Mouse (Mus musculus): ENCODE measurements around the gene Cep63. TPM values are rescaled to one million over a fixed set of nuclear protein-coding genes. Genes with fewer than 3 reads are reported as not detected.

The Cep63 gene
- 9.8 and 11.7 TPM in 2 replicates for polyA plus RNA-seq (2012)

GRCm38 (mm10) chr9:102625983-102626838 lies at the start of gene Cep63, which contains the start of gene Anapc13:
Cep63 (minus strand) TSS chr9:102626534.
Anapc13 (plus strand) TSS chr9:102626296.
- no peak for TF ChIP-seq GATA1 (IDR thresholded peaks at IDR 0.05; ENCODE audit: low read length)

GRCm38 (mm10) chr9:102675922-102676321 lies 49.6 kb upstream of the Cep63 start:
- TF ChIP-seq GATA1 (IDR thresholded peaks at IDR 0.05; ENCODE audit: low read length) = no peak

- no peak for TF ChIP-seq GATA1 (IDR thresholded peaks at IDR 0.05; ENCODE audit: low read length)
Measured at GRCm38 (mm10) chr9:102673381-102673780, 47.0 kb upstream of the Cep63 start.

- no peak for TF ChIP-seq GATA1 (IDR thresholded peaks at IDR 0.05; ENCODE audit: low read length)
Measured at GRCm38 (mm10) chr9:102668906-102669305, 42.6 kb upstream of the Cep63 start.

- TF ChIP-seq GATA1 (IDR thresholded peaks at IDR 0.05; ENCODE audit: low read length) = no peak
Measured at GRCm38 (mm10) chr9:102668115-102668514, 41.8 kb upstream of the Cep63 start.

- TF ChIP-seq GATA1 (IDR thresholded peaks at IDR 0.05; ENCODE audit: low read length) = no peak
Measured at GRCm38 (mm10) chr9:102656355-102657095, 30.2 kb upstream of the Cep63 start.

GRCm38 (mm10) chr9:102651199-102651720 lies 24.9 kb upstream of the Cep63 start:
- TF ChIP-seq GATA1 (IDR thresholded peaks at IDR 0.05; ENCODE audit: low read length) = no peak

- no peak for TF ChIP-seq GATA1 (IDR thresholded peaks at IDR 0.05; ENCODE audit: low read length)
Measured at GRCm38 (mm10) chr9:102650637-102651036, 24.3 kb upstream of the Cep63 start.

- TF ChIP-seq GATA1 (IDR thresholded peaks at IDR 0.05; ENCODE audit: low read length) = no peak
Measured at GRCm38 (mm10) chr9:102649917-102650527, 23.7 kb upstream of the Cep63 start.

GRCm38 (mm10) chr9:102647010-102647409 lies 20.7 kb upstream of the Cep63 start:
- no peak for TF ChIP-seq GATA1 (IDR thresholded peaks at IDR 0.05; ENCODE audit: low read length)

GRCm38 (mm10) chr9:102645119-102645695 lies 18.9 kb upstream of the Cep63 start:
- TF ChIP-seq GATA1 (IDR thresholded peaks at IDR 0.05; ENCODE audit: low read length) = no peak

GRCm38 (mm10) chr9:102643486-102644101 lies 17.3 kb upstream of the Cep63 start:
- no peak for TF ChIP-seq GATA1 (IDR thresholded peaks at IDR 0.05; ENCODE audit: low read length)

- TF ChIP-seq GATA1 (IDR thresholded peaks at IDR 0.05; ENCODE audit: low read length) = no peak
Measured at GRCm38 (mm10) chr9:102643071-102643485, 16.7 kb upstream of the Cep63 start.

GRCm38 (mm10) chr9:102641531-102641930 lies 15.2 kb upstream of the Cep63 start:
- TF ChIP-seq GATA1 (IDR thresholded peaks at IDR 0.05; ENCODE audit: low read length) = no peak

GRCm38 (mm10) chr9:102639510-102639909 lies 13.2 kb upstream of the Cep63 start:
- TF ChIP-seq GATA1 (IDR thresholded peaks at IDR 0.05; ENCODE audit: low read length) = no peak

Measured in G1E-ER4 (cell line).